Mouse (Mus musculus): ENCODE results near the gene Tacc3. TPM values are rescaled to one million over a fixed set of nuclear protein-coding genes. Genes with fewer than 3 reads are reported as not detected.

Tacc3 gene
- polyA plus RNA-seq, 1 experiment: 237 TPM

- H3K27ac ChIP-seq (ENCODE audit: control insufficient read depth, insufficient read depth, low read depth, low read length, poor library complexity): no peak overlapping the region; the same call in 1 of the 2 replicates
- H3K4me1 ChIP-seq (ENCODE audit: control insufficient read depth, insufficient read depth, low read length): peaks cover 3% of the 10 kb centered on the region; the same call in 1 of the 2 replicates
- no peak for TF ChIP-seq CTCF (IDR thresholded peaks at IDR 0.05; ENCODE audit: control insufficient read depth, insufficient read depth, low read length)
- no peak for TF ChIP-seq POLR2A (IDR thresholded peaks at IDR 0.05; ENCODE audit: borderline replicate concordance, control insufficient read depth, low read depth, low read length)
- peak overlapping the region; percentile 96 for H3K4me3 ChIP-seq (replicated peaks; ENCODE audit: control insufficient read depth, low read depth, low read length)
- whole genome bisulfite sequencing: 21% methylated on average over 2 of the region's 2 CpGs
Measured at GRCm38 (mm10) chr5:33651017-33651416, 6.9 kb upstream of the Tacc3 start.

GRCm38 (mm10) chr5:33651541-33651920 is 6.4 kb upstream of the Tacc3 start:
- Histone ChIP-seq H3K27ac (ENCODE audit: control insufficient read depth, insufficient read depth, low read depth, low read length, poor library complexity) (peak overlapping the region; percentile 98), H3K4me3 (replicated peaks; ENCODE audit: control insufficient read depth, low read depth, low read length) (peak overlapping the region; percentile 96), H3K4me1 (ENCODE audit: control insufficient read depth, insufficient read depth, low read length) (peaks cover 3% of the 10 kb centered on the region; the same call in 1 of the 2 replicates)
- 1% methylated on average over 11 of the region's 11 CpGs for WGBS
- TF ChIP-seq CTCF (IDR thresholded peaks at IDR 0.05; ENCODE audit: control insufficient read depth, insufficient read depth, low read length) (no peak), POLR2A (IDR thresholded peaks at IDR 0.05; ENCODE audit: borderline replicate concordance, control insufficient read depth, low read depth, low read length) (no peak)

- H3K27ac ChIP-seq (ENCODE audit: control insufficient read depth, insufficient read depth, low read depth, low read length, poor library complexity): peak within 1 kb of the TSS; percentile 98
- peaks cover 3% of the 10 kb centered on the region; the same call in 1 of the 2 replicates for H3K4me1 ChIP-seq (ENCODE audit: control insufficient read depth, insufficient read depth, low read length)
- TF ChIP-seq POLR2A (IDR thresholded peaks at IDR 0.05; ENCODE audit: borderline replicate concordance, control insufficient read depth, low read depth, low read length) (peak; percentile 99), CTCF (IDR thresholded peaks at IDR 0.05; ENCODE audit: control insufficient read depth, insufficient read depth, low read length) (no peak)
- peak within 1 kb of the TSS; percentile 96 for H3K4me3 ChIP-seq (replicated peaks; ENCODE audit: control insufficient read depth, low read depth, low read length)
- WGBS: under 1% methylated on average over 82 of the region's 82 CpGs
Measured at GRCm38 (mm10) chr5:33651921-33652782, 5.8 kb upstream of the Tacc3 start, which contains the start of gene Slbp. Gene Slbp, minus strand, starts transcription at chr5:33652574.

- Histone ChIP-seq H3K4me3 (replicated peaks; ENCODE audit: control insufficient read depth, low read depth, low read length) (peak overlapping the region; percentile 96), H3K4me1 (ENCODE audit: control insufficient read depth, insufficient read depth, low read length) (peaks cover 3% of the 10 kb centered on the region; the same call in 1 of the 2 replicates), H3K27ac (ENCODE audit: control insufficient read depth, insufficient read depth, low read depth, low read length, poor library complexity) (0 out of 2 replicates have a peak overlapping the region, but pooled peaks have one; percentile 17)
- WGBS: 8% methylated on average over 9 of the region's 9 CpGs
- TF ChIP-seq POLR2A (IDR thresholded peaks at IDR 0.05; ENCODE audit: borderline replicate concordance, control insufficient read depth, low read depth, low read length): no peak
- TF ChIP-seq CTCF (IDR thresholded peaks at IDR 0.05; ENCODE audit: control insufficient read depth, insufficient read depth, low read length): no peak
Measured at GRCm38 (mm10) chr5:33652783-33653173, 5.2 kb upstream of the Tacc3 start.

GRCm38 (mm10) chr5:33654424-33654823 is 3.5 kb upstream of the Tacc3 start:
- Histone ChIP-seq H3K4me1 (ENCODE audit: control insufficient read depth, insufficient read depth, low read length) (peaks cover 3% of the 10 kb centered on the region; the same call in 1 of the 2 replicates), H3K4me3 (replicated peaks; ENCODE audit: control insufficient read depth, low read depth, low read length) (no peak overlapping the region), H3K27ac (ENCODE audit: control insufficient read depth, insufficient read depth, low read depth, low read length, poor library complexity) (no peak overlapping the region)
- WGBS: 95% methylated on average over 13 of the region's 13 CpGs
- TF ChIP-seq CTCF (IDR thresholded peaks at IDR 0.05; ENCODE audit: control insufficient read depth, insufficient read depth, low read length): no peak
- TF ChIP-seq POLR2A (IDR thresholded peaks at IDR 0.05; ENCODE audit: borderline replicate concordance, control insufficient read depth, low read depth, low read length): no peak

- Histone ChIP-seq H3K4me3 (replicated peaks; ENCODE audit: control insufficient read depth, low read depth, low read length) (no peak overlapping the region), H3K27ac (ENCODE audit: control insufficient read depth, insufficient read depth, low read depth, low read length, poor library complexity) (no peak overlapping the region), H3K4me1 (ENCODE audit: control insufficient read depth, insufficient read depth, low read length) (peaks cover 3% of the 10 kb centered on the region; the same call in 1 of the 2 replicates)
- 74% methylated on average over 10 of the region's 10 CpGs for WGBS
- TF ChIP-seq POLR2A (IDR thresholded peaks at IDR 0.05; ENCODE audit: borderline replicate concordance, control insufficient read depth, low read depth, low read length): no peak
- TF ChIP-seq CTCF (IDR thresholded peaks at IDR 0.05; ENCODE audit: control insufficient read depth, insufficient read depth, low read length): no peak
Measured at GRCm38 (mm10) chr5:33655251-33655840, 2.6 kb upstream of the Tacc3 start.

GRCm38 (mm10) chr5:33656739-33657138 is 1.2 kb upstream of the Tacc3 start:
- 25% methylated on average over 1 of the region's 1 CpGs for WGBS
- Histone ChIP-seq H3K27ac (ENCODE audit: control insufficient read depth, insufficient read depth, low read depth, low read length, poor library complexity) (peak overlapping the region; percentile 93), H3K4me1 (ENCODE audit: control insufficient read depth, insufficient read depth, low read length) (peaks cover 3% of the 10 kb centered on the region; the same call in 1 of the 2 replicates), H3K4me3 (replicated peaks; ENCODE audit: control insufficient read depth, low read depth, low read length) (peak overlapping the region; percentile 96)
- TF ChIP-seq CTCF (IDR thresholded peaks at IDR 0.05; ENCODE audit: control insufficient read depth, insufficient read depth, low read length) (no peak), POLR2A (IDR thresholded peaks at IDR 0.05; ENCODE audit: borderline replicate concordance, control insufficient read depth, low read depth, low read length) (no peak)

- TF ChIP-seq CTCF (IDR thresholded peaks at IDR 0.05; ENCODE audit: control insufficient read depth, insufficient read depth, low read length) (no peak), POLR2A (IDR thresholded peaks at IDR 0.05; ENCODE audit: borderline replicate concordance, control insufficient read depth, low read depth, low read length) (no peak)
- Histone ChIP-seq H3K27ac (ENCODE audit: control insufficient read depth, insufficient read depth, low read depth, low read length, poor library complexity) (peak overlapping the region; percentile 93), H3K4me1 (ENCODE audit: control insufficient read depth, insufficient read depth, low read length) (peaks cover 3% of the 10 kb centered on the region; the same call in 1 of the 2 replicates), H3K4me3 (replicated peaks; ENCODE audit: control insufficient read depth, low read depth, low read length) (peak overlapping the region; percentile 96)
- WGBS: under 1% methylated on average over 32 of the region's 32 CpGs
Measured at GRCm38 (mm10) chr5:33657251-33657786, 609 bp upstream of the Tacc3 start.
